14 mouse cellular contexts compared by ENCODE assay signal in the genomic region with DNA sequence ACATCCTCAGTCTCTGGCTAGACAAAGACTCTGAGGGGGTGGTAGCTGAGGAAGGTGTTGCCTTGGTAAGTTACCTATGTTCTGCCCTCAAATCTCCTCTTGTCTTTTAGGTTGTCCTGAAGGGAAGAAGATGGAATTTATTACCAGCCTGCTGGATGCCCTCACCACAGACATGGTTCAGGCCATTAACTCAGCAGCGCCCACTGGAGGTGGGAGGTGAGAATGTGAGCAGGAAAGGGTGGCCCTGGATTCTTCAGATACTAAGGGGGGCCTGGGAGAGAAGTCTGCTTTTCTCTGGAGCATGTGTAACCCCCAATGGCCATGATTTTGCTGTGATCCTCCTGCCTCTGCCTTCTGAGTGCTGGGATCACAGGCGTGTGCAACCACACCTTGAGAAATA.
A peak's percentile ranks its signal among the peaks of the same experiment; 100 is the strongest.
DNase-seq lines count a peak whose midpoint lies in the region; ATAC-seq and TF ChIP-seq lines count a peak whose summit lies in the region.
"Had no signal": no experiment of that assay in that cellular context is flagged by ENCODE, and none has a peak within 500 bp of the region (broad histone marks: within the 10 kb centered on the region; RNA-seq: fewer than 3 reads in every experiment).

No protein-coding gene starts in this region.

- H3K4me3 ChIP-seq in heart, adult 2 months, result no peak overlapping the region
- H3K4me3 ChIP-seq in heart, embryonic 12.5 days, result no peak overlapping the region
- H3K4me3 ChIP-seq in lung, adult 2 months (replicated peaks; ENCODE audit: extremely low read depth, low read depth, low read length), result no peak overlapping the region
- no peak overlapping the region for H3K4me3 ChIP-seq in bone marrow macrophage, adult 2 months (ENCODE audit: insufficient read depth, low read length)
- H3K4me3 ChIP-seq: embryonic facial prominence, embryonic 15.5 days; intestine, embryonic 15.5 days had no signal

- no peak for TF ChIP-seq POLR2A in heart, adult 2 months (IDR thresholded peaks at IDR 0.05; ENCODE audit: insufficient read depth, low read depth, low read length)
- no peak for TF ChIP-seq POLR2A in lung, adult 2 months (IDR thresholded peaks at IDR 0.05; ENCODE audit: borderline replicate concordance, extremely low read depth, low read depth, low read length)
- TF ChIP-seq POLR2A in bone marrow macrophage, adult 2 months (IDR thresholded peaks at IDR 0.05; ENCODE audit: borderline replicate concordance, low read depth, low read length), result no peak

- no peak overlapping the region for H3K4me2 ChIP-seq in heart, embryonic 12.5 days
- H3K4me2 ChIP-seq: embryonic facial prominence, embryonic 15.5 days; intestine, embryonic 15.5 days had no signal

- no peak for ATAC-seq in heart, embryonic 12.5 days (ENCODE audit: insufficient number of reproducible peaks, low FRiP score)
- ATAC-seq: forebrain, embryonic 14.5 days; intestine, embryonic 15.5 days had no signal

- H3K9ac ChIP-seq in heart, adult 2 months (ENCODE audit: low read depth, low read length), result no peak overlapping the region
- no peak overlapping the region for H3K9ac ChIP-seq in heart, embryonic 12.5 days
- H3K9ac ChIP-seq: embryonic facial prominence, embryonic 15.5 days; intestine, embryonic 15.5 days had no signal

- DNase-seq in heart, adult 2 months, result no peak
- DNase-seq in lung, adult 2 months, result no peak
- DNase-seq in lung, postnatal 36 days, result no peak
- DNase-seq in B cell, adult 2 months, result peak; percentile 3 to 4
- DNase-seq in frontal cortex, postnatal 14 days (ENCODE audit: low spot score in 2 of 2), result no peak
- no peak for DNase-seq in layer of hippocampus, postnatal 36 days
- DNase-seq: heart, postnatal 14 days; lung, postnatal 4 days; right cerebral cortex, postnatal 14 days had no signal

- WGBS in heart, adult 2 months, result 77% methylated on average over 2 of the region's 2 CpGs
- WGBS in heart, embryonic 12.5 days, result 63% methylated on average over 2 of the region's 2 CpGs
- 80% methylated on average over 2 of the region's 2 CpGs for WGBS in lung, adult 2 months

- no peaks in the 10 kb centered on the region for H3K9me3 ChIP-seq in heart, embryonic 12.5 days (replicated peaks)
- H3K9me3 ChIP-seq: embryonic facial prominence, embryonic 15.5 days; intestine, embryonic 15.5 days had no signal

- H3K4me1 ChIP-seq in heart, adult 2 months (ENCODE audit: control insufficient read depth, insufficient read depth, low read length), result no peaks in the 10 kb centered on the region
- no peaks in the 10 kb centered on the region for H3K4me1 ChIP-seq in heart, embryonic 12.5 days (replicated peaks)
- no peaks in the 10 kb centered on the region for H3K4me1 ChIP-seq in lung, adult 2 months (ENCODE audit: control insufficient read depth, insufficient read depth, low read length)
- no peaks in the 10 kb centered on the region for H3K4me1 ChIP-seq in bone marrow macrophage, adult 2 months (ENCODE audit: control insufficient read depth, insufficient read depth, low read length)
- H3K4me1 ChIP-seq: embryonic facial prominence, embryonic 15.5 days; intestine, embryonic 15.5 days had no signal

- H3K27ac ChIP-seq in heart, adult 2 months, result no peak overlapping the region
- H3K27ac ChIP-seq in heart, embryonic 12.5 days (ENCODE audit: poor library complexity, severe bottlenecking), result no peak overlapping the region
- H3K27ac ChIP-seq in bone marrow macrophage, adult 2 months (ENCODE audit: insufficient read depth, low read depth, low read length), result no peak overlapping the region
- H3K27ac ChIP-seq: embryonic facial prominence, embryonic 15.5 days; intestine, embryonic 15.5 days had no signal

- no peak for TF ChIP-seq EP300 in heart, adult 2 months (IDR thresholded peaks at IDR 0.05; ENCODE audit: insufficient read depth, low read depth, low read length)

- intact Hi-C loops in heart, adult 2 months (cut with DNase I), result no loop called here

- H3K79me2 ChIP-seq in heart, adult 2 months (replicated peaks; ENCODE audit: control insufficient read depth, insufficient read depth, low read length), result no peaks in the 10 kb centered on the region

- no peaks in the 10 kb centered on the region for H3K27me3 ChIP-seq in heart, adult 2 months (ENCODE audit: control insufficient read depth, insufficient read depth, low read length)
- no peaks in the 10 kb centered on the region for H3K27me3 ChIP-seq in heart, embryonic 12.5 days (replicated peaks)
- H3K27me3 ChIP-seq: embryonic facial prominence, embryonic 15.5 days; intestine, embryonic 15.5 days had no signal

- TF ChIP-seq CTCF in heart, adult 2 months (IDR thresholded peaks at IDR 0.05), result peak; percentile 37
- peak; percentile 32 for TF ChIP-seq CTCF in lung, adult 2 months (IDR thresholded peaks at IDR 0.05; ENCODE audit: insufficient read depth, low read length)
- TF ChIP-seq CTCF in bone marrow macrophage, adult 2 months (IDR thresholded peaks at IDR 0.05; ENCODE audit: low read depth, low read length), result peak; percentile 9; the same call in 1 of the 2 replicates

- no peaks in the 10 kb centered on the region for H3K36me3 ChIP-seq in heart, adult 2 months (ENCODE audit: control insufficient read depth, insufficient read depth, low read length)
- no peaks in the 10 kb centered on the region for H3K36me3 ChIP-seq in heart, embryonic 12.5 days
- H3K36me3 ChIP-seq: embryonic facial prominence, embryonic 15.5 days; intestine, embryonic 15.5 days had no signal

Comparison
In these comparisons a context has a peak if more than half of its experiments do, and no peak if none do; other contexts are left out.
1. DNase-seq: peak in B cell, adult 2 months (2 of 2); none in heart, adult 2 months (0 of 2), lung, adult 2 months (single experiment), lung, postnatal 36 days (single experiment), frontal cortex, postnatal 14 days (0 of 2) and layer of hippocampus, postnatal 36 days (0 of 2).
2. Peak in every context shown above with its lines, with median percentiles within 50 percentile points of each other: CTCF ChIP-seq.